Mouse (Mus musculus) kidney, postnatal 0 days (tissue): Measurements from ENCODE around the gene Tmem174. TPM values are rescaled to one million over a fixed set of nuclear protein-coding genes. Genes with fewer than 3 reads are reported as not detected.

ENCODE experiments used
- ATAC-seq: fragments of 200-750 bp; cut with Nextera tagmentation; replicated peaks from 2 replicates; pipeline ENCODE4 v1.8.0; 2017; ENCODE audit warnings: low read depth, moderate number of reproducible peaks, moderate TSS enrichment, moderate library complexity; ENCODE audit not compliant: low FRiP score
- DNase-seq: peaks from one replicate; pipeline ENCODE4 v3.0.0-alpha.2; 2016; ENCODE audit warnings: low spot score
- H3K27ac ChIP-seq: fragments of 300-500 bp; sonication (generic); 2 replicates; pipeline ENCODE4 v1.5.1; 2014; ENCODE audit warnings: mild to moderate bottlenecking
- H3K27me3 ChIP-seq: fragments of 300-500 bp; sonication (generic); 2 replicates; pipeline ENCODE4 v1.6.1; 2014; ENCODE audit warnings: low read length, mixed read lengths; ENCODE audit not compliant: insufficient read depth
- H3K36me3 ChIP-seq: fragments of 300-500 bp; sonication (generic); 2 replicates; pipeline ENCODE4 v1.6.1; 2014; ENCODE audit warnings: low read length, mixed read lengths; ENCODE audit not compliant: insufficient read depth
- H3K4me1 ChIP-seq: fragments of 300-500 bp; sonication (generic); replicated peaks from 2 replicates; pipeline ENCODE4 v1.6.1; 2014; ENCODE audit warnings: antibody characterized with exemption, low read length, mixed read lengths; ENCODE audit not compliant: insufficient read depth
- H3K4me2 ChIP-seq: fragments of 300-500 bp; sonication (generic); 2 replicates; pipeline ENCODE4 v1.6.1; 2014; ENCODE audit warnings: mild to moderate bottlenecking, low read length, moderate library complexity, mixed read lengths
- H3K4me3 ChIP-seq: fragments of 300-500 bp; sonication (generic); replicated peaks from 2 replicates; pipeline ENCODE4 v1.5.1; 2014; ENCODE audit warnings: low read depth, low read length
- H3K9ac ChIP-seq: fragments of 300-500 bp; sonication (generic); 2 replicates; pipeline ENCODE4 v1.6.1; 2014; ENCODE audit warnings: low read depth, low read length
- H3K9me3 ChIP-seq: fragments of 300-500 bp; sonication (generic); replicated peaks from 2 replicates; pipeline ENCODE4 v1.6.1; 2016; ENCODE audit warnings: low read length, inconsistent platforms, mixed read lengths
- CTCF ChIP-seq: IDR thresholded peaks from 2 replicates; pipeline ENCODE4 v1.5.1; 2016; ENCODE audit warnings: antibody characterized with exemption, low read depth, mild to moderate bottlenecking, moderate library complexity
- WGBS: fragments of 180-500 bp; shearing (Covaris S2); extraction: QIAGEN DNeasy Blood & Tissue Kit; methylation state at CpG from one replicate; pipeline ENCODE4 v1.1.7; 2014; 5-methylcytosine and 5-hydroxymethylcytosine counted together
- polyA plus RNA-seq: library from polyadenylated mRNA; unstranded; fragments of >200 nt; fragmentation: Nextera tagmentation; extraction: Ambion mirVana; gene quantifications from 2 replicates; pipeline ENCODE4 v1.2.1, GENCODE M21; 2015

The Tmem174 gene
- polyA plus RNA-seq, 1 experiment from 2014 or later: 105 TPM

- peak overlapping the region; percentile 18 for H3K4me2 ChIP-seq
- WGBS: 9% methylated on average over 14 of the region's 14 CpGs
- H3K27ac ChIP-seq: no peak overlapping the region
- peaks cover 8% of the 10 kb centered on the region; the same call in 1 of the 2 replicates for H3K4me1 ChIP-seq
- no peak; the same call in 1 of the 2 replicates for ATAC-seq
- H3K9ac ChIP-seq: no peak overlapping the region
- peaks cover 18% of the 10 kb centered on the region for H3K27me3 ChIP-seq
- no peaks in the 10 kb centered on the region for H3K9me3 ChIP-seq
- H3K4me3 ChIP-seq: no peak overlapping the region
- no peaks in the 10 kb centered on the region for H3K36me3 ChIP-seq
- TF ChIP-seq CTCF: peak; percentile 55
- peak; percentile 86 for DNase-seq
Observed at GRCm38 (mm10) chr13:98587639-98588038, 49.6 kb downstream of the Tmem174 start.

DNA sequence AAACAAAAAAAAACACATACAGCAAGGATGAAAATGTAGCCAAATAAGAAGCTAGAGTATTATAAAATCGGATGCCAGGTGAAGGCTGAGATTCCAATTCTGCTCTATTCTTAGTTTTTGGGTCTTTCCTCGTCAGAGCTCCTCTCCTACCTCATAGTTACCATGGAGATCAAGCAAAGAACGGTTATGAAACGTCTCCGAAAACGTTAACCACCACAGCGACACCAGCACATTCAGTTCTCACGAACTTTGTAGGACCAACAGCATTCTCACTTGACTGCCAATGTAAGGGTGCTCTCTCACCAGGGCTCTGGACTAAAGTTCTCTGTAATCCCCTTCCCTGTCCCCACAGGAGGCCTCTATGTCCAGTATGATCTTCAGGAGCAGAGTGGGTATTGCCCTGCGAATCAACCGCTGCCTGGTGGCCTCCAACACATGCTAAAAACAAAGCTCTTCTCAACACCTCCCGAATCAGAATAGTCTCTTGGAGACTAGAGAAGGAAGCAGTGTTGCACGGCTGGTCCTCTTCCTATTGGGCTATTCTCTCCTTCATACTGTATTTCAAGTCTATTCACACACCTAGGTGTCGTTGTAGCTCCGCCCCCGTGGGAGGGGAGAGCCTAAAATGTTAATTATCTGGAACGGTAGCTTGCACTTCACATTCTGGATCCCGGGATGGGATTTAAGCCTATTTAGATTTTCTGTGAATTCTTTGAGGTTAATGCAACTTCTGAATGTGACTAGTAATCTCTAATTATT is 50.2 kb downstream of the Tmem174 start:
- H3K4me3 ChIP-seq: no peak overlapping the region
- no peak for TF ChIP-seq CTCF
- DNase-seq (peak; percentile 20), ATAC-seq (no peak)
- peaks cover 18% of the 10 kb centered on the region for H3K27me3 ChIP-seq
- no peaks in the 10 kb centered on the region for H3K9me3 ChIP-seq
- no peaks in the 10 kb centered on the region for H3K36me3 ChIP-seq
- peaks cover 8% of the 10 kb centered on the region; the same call in 1 of the 2 replicates for H3K4me1 ChIP-seq
- H3K4me2 ChIP-seq: 0 out of 2 replicates have a peak overlapping the region, but pooled peaks have one; percentile 18
- no peak overlapping the region for H3K27ac ChIP-seq
- H3K9ac ChIP-seq: no peak overlapping the region
- 26% methylated on average over 17 of the region's 17 CpGs for WGBS

Other genes starting within 250 kb of the Tmem174 start
- gene Gm10320, start 145.4 kb downstream of the Tmem174 start, polyA plus RNA-seq: 1.8 and 2.1 TPM in 2 replicates
- gene Tmem171, start 57.4 kb upstream of the Tmem174 start, polyA plus RNA-seq: 21.5 and 24.6 TPM in 2 replicates
- gene Fcho2, start 178.0 kb upstream of the Tmem174 start, polyA plus RNA-seq: 33.0 and 33.5 TPM in 2 replicates